Mouse (Mus musculus): ENCODE data around the gene Stn1. TPM values are rescaled to one million over a fixed set of nuclear protein-coding genes. Genes with fewer than 3 reads are reported as not detected.

Gene Stn1
- polyA plus RNA-seq, 1 experiment from 2014 or later, result 30.2 TPM

- H3K27me3 ChIP-seq, result peaks cover 48% of the 10 kb centered on the region
- no peak overlapping the region for H3K27ac ChIP-seq
- H3K9me3 ChIP-seq, result no peaks in the 10 kb centered on the region
- WGBS, result 84% methylated on average over 13 of the region's 13 CpGs
- H3K9ac ChIP-seq (replicated peaks), result no peak overlapping the region
- H3K4me1 ChIP-seq (replicated peaks), result peaks cover 28% of the 10 kb centered on the region
- H3K36me3 ChIP-seq, result no peaks in the 10 kb centered on the region
- H3K4me3 ChIP-seq (replicated peaks), result no peak overlapping the region
- no peak overlapping the region for H3K4me2 ChIP-seq (replicated peaks)
- ATAC-seq, result no peak
These were observed 26.4 kb upstream of the Stn1 start for GRCm38 (mm10) chr19:47563715-47564114.

DNA sequence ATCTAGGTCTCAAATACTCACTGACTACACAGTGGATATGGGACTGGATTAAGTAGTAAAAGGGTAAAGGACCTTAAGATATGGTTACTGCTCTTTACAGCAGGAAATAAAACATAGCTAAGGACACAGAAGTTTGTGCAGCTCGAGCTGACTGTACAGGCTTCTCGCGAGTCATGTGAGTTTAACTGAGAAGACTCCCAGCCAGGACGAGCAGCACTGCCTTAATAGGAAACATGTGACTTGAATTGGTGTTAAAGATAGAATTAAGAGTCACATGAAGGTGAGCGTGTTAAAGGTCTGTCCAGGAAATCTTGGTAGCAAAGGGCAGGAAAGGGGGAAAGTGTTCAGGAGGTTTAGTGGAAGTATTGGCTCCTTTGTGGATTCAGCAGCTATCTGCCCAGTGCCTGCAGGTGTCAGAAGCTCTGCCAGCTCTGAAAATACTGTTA is 24.7 kb upstream of the Stn1 start:
- peaks cover 35% of the 10 kb centered on the region for H3K27me3 ChIP-seq
- H3K4me2 ChIP-seq (replicated peaks), result no peak overlapping the region
- peaks cover 28% of the 10 kb centered on the region for H3K4me1 ChIP-seq (replicated peaks)
- no peaks in the 10 kb centered on the region for H3K9me3 ChIP-seq
- 88% methylated on average over 5 of the region's 5 CpGs for WGBS
- no peaks in the 10 kb centered on the region for H3K36me3 ChIP-seq
- H3K9ac ChIP-seq (replicated peaks), result no peak overlapping the region
- no peak overlapping the region for H3K4me3 ChIP-seq (replicated peaks)
- no peak overlapping the region for H3K27ac ChIP-seq
- no peak for ATAC-seq

- ATAC-seq, result no peak
- Histone ChIP-seq H3K36me3 (no peaks in the 10 kb centered on the region), H3K27ac (no peak overlapping the region), H3K27me3 (peaks cover 29% of the 10 kb centered on the region), H3K9me3 (no peaks in the 10 kb centered on the region), H3K4me3 (replicated peaks) (no peak overlapping the region), H3K4me2 (replicated peaks) (no peak overlapping the region), H3K9ac (replicated peaks) (no peak overlapping the region), H3K4me1 (replicated peaks) (peaks cover 23% of the 10 kb centered on the region)
- WGBS, result 84% methylated on average over 12 of the region's 12 CpGs
These were observed 23.3 kb upstream of the Stn1 start for GRCm38 (mm10) chr19:47560544-47561161.

- peaks cover 16% of the 10 kb centered on the region for H3K4me1 ChIP-seq (replicated peaks)
- H3K9me3 ChIP-seq, result no peaks in the 10 kb centered on the region
- H3K9ac ChIP-seq (replicated peaks), result no peak overlapping the region
- no peak overlapping the region for H3K27ac ChIP-seq
- 47% methylated on average over 14 of the region's 14 CpGs for WGBS
- H3K27me3 ChIP-seq, result peaks cover 29% of the 10 kb centered on the region
- H3K4me3 ChIP-seq (replicated peaks), result no peak overlapping the region
- no peaks in the 10 kb centered on the region for H3K36me3 ChIP-seq
- H3K4me2 ChIP-seq (replicated peaks), result no peak overlapping the region
- no peak for ATAC-seq
These were observed 22.6 kb upstream of the Stn1 start for GRCm38 (mm10) chr19:47559751-47560512.

GRCm38 (mm10) chr19:47559145-47559544 is 21.8 kb upstream of the Stn1 start:
- Histone ChIP-seq H3K27ac (no peak overlapping the region), H3K9me3 (no peaks in the 10 kb centered on the region), H3K27me3 (peaks cover 28% of the 10 kb centered on the region), H3K36me3 (no peaks in the 10 kb centered on the region), H3K4me3 (replicated peaks) (no peak overlapping the region), H3K4me2 (replicated peaks) (no peak overlapping the region), H3K4me1 (replicated peaks) (peaks cover 11% of the 10 kb centered on the region), H3K9ac (replicated peaks) (no peak overlapping the region)
- 35% methylated on average over 5 of the region's 5 CpGs for WGBS
- ATAC-seq, result no peak

- Histone ChIP-seq H3K4me3 (replicated peaks) (no peak overlapping the region), H3K27ac (no peak overlapping the region), H3K4me1 (replicated peaks) (no peaks in the 10 kb centered on the region), H3K27me3 (no peaks in the 10 kb centered on the region), H3K36me3 (no peaks in the 10 kb centered on the region), H3K9ac (replicated peaks) (no peak overlapping the region), H3K9me3 (no peaks in the 10 kb centered on the region), H3K4me2 (replicated peaks) (no peak overlapping the region)
- WGBS, result 86% methylated on average over 4 of the region's 4 CpGs
- ATAC-seq, result no peak
These were observed 12.3 kb upstream of the Stn1 start for GRCm38 (mm10) chr19:47549584-47549983.

DNA sequence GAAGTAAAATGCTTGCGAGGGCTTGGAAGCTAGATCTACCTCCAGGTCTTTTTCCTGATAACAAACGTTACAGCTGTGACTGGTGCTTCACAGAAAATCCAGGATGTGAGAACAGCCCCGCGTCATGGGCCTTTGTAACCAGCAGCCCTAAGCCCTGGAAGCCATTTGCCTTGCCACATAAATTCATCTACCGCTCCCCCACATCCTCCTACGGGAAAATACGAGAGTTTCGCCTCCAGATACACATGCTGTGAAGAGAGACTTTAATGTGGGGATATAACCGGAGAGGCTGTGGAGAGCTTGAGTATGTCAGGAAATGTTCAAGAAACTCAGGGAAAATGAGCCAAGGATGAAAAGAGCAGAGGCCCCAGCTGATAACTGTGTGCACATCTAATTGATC is 11.9 kb upstream of the Stn1 start:
- 91% methylated on average over 9 of the region's 9 CpGs for WGBS
- Histone ChIP-seq H3K9ac (replicated peaks) (no peak overlapping the region), H3K36me3 (no peaks in the 10 kb centered on the region), H3K4me1 (replicated peaks) (no peaks in the 10 kb centered on the region), H3K9me3 (no peaks in the 10 kb centered on the region), H3K27me3 (no peaks in the 10 kb centered on the region), H3K4me2 (replicated peaks) (no peak overlapping the region), H3K4me3 (replicated peaks) (no peak overlapping the region), H3K27ac (no peak overlapping the region)
- no peak for ATAC-seq

DNA sequence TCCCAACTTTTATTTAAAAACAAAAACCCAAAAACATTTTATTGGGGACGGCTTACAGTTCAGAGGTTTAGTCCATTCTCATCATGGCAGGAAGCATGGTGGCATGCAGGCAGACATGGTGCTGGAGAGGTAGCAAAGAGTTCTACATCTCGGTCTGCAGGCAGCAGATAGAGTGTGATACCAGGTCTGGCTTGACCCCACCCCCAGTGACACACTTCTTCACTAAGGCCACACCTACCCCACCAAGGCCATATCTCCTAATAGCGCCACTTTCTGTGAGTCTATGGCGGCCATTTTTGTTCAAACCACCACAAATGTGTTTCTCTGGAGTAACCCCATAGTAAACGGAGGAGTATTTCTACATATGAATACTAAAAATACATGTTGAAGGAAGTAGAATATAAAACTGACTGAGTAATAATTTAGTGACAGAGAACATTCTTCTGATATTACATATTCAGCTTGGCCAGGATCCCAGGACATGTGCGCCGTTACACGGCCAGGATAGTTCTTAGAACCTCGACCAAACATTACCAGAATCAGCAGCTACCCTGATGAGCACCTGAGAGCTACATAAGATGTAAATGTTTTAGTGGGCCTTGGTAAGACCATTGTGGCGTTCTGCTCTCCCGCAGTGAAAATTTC is 11.2 kb upstream of the Stn1 start:
- Histone ChIP-seq H3K4me2 (replicated peaks) (no peak overlapping the region), H3K27me3 (no peaks in the 10 kb centered on the region), H3K36me3 (no peaks in the 10 kb centered on the region), H3K9ac (replicated peaks) (no peak overlapping the region), H3K27ac (no peak overlapping the region), H3K4me3 (replicated peaks) (no peak overlapping the region), H3K4me1 (replicated peaks) (no peaks in the 10 kb centered on the region), H3K9me3 (no peaks in the 10 kb centered on the region)
- WGBS, result 93% methylated on average over 11 of the region's 11 CpGs
- no peak for ATAC-seq

GRCm38 (mm10) chr19:47545528-47545927 is 8.2 kb upstream of the Stn1 start:
- no peak overlapping the region for H3K27ac ChIP-seq
- H3K4me1 ChIP-seq (replicated peaks), result no peaks in the 10 kb centered on the region
- no peak overlapping the region for H3K4me3 ChIP-seq (replicated peaks)
- H3K9ac ChIP-seq (replicated peaks), result no peak overlapping the region
- no peaks in the 10 kb centered on the region for H3K9me3 ChIP-seq
- H3K27me3 ChIP-seq, result no peaks in the 10 kb centered on the region
- H3K4me2 ChIP-seq (replicated peaks), result no peak overlapping the region
- ATAC-seq, result no peak
- no peaks in the 10 kb centered on the region for H3K36me3 ChIP-seq

GRCm38 (mm10) chr19:47545055-47545454 is 7.7 kb upstream of the Stn1 start:
- ATAC-seq, result no peak

GRCm38 (mm10) chr19:47542441-47542840 is 5.1 kb upstream of the Stn1 start:
- WGBS, result 74% methylated on average over 7 of the region's 7 CpGs
- H3K4me2 ChIP-seq (replicated peaks), result no peak overlapping the region
- peaks cover 5% of the 10 kb centered on the region; the same call in 1 of the 2 replicates for H3K4me1 ChIP-seq (replicated peaks)
- H3K27me3 ChIP-seq, result peaks cover 3% of the 10 kb centered on the region; the same call in 1 of the 2 replicates
- H3K9ac ChIP-seq (replicated peaks), result no peak overlapping the region
- H3K36me3 ChIP-seq, result no peaks in the 10 kb centered on the region
- H3K9me3 ChIP-seq, result no peaks in the 10 kb centered on the region
- H3K4me3 ChIP-seq (replicated peaks), result no peak overlapping the region
- no peak for ATAC-seq
- H3K27ac ChIP-seq, result no peak overlapping the region

More at GRCm38 (mm10) chr19:47545055-47545454, 7.7 kb upstream of the Stn1 start:
- Histone ChIP-seq H3K27me3 (no peaks in the 10 kb centered on the region), H3K27ac (no peak overlapping the region), H3K9ac (replicated peaks) (no peak overlapping the region), H3K9me3 (no peaks in the 10 kb centered on the region), H3K36me3 (no peaks in the 10 kb centered on the region), H3K4me2 (replicated peaks) (no peak overlapping the region), H3K4me3 (replicated peaks) (no peak overlapping the region), H3K4me1 (replicated peaks) (no peaks in the 10 kb centered on the region)
- 72% methylated on average over 3 of the region's 3 CpGs for WGBS

GRCm38 (mm10) chr19:47538801-47539200 is 1.5 kb upstream of the Stn1 start:
- no peak for ATAC-seq
- WGBS, result 26% methylated on average over 6 of the region's 6 CpGs

More at GRCm38 (mm10) chr19:47538801-47539200, 1.5 kb upstream of the Stn1 start:
- H3K27ac ChIP-seq, result no peak overlapping the region
- H3K4me1 ChIP-seq (replicated peaks), result peaks cover 18% of the 10 kb centered on the region
- H3K9me3 ChIP-seq, result no peaks in the 10 kb centered on the region
- H3K27me3 ChIP-seq, result peaks cover 3% of the 10 kb centered on the region; the same call in 1 of the 2 replicates
- no peak overlapping the region for H3K4me3 ChIP-seq (replicated peaks)
- no peaks in the 10 kb centered on the region for H3K36me3 ChIP-seq
- H3K9ac ChIP-seq (replicated peaks), result no peak overlapping the region
- no peak overlapping the region for H3K4me2 ChIP-seq (replicated peaks)

Data from midbrain, embryonic 13.5 days (tissue).